Mouse (Mus musculus): ENCODE data around the gene Tarm1. TPM values are rescaled to one million over a fixed set of nuclear protein-coding genes. Genes with fewer than 3 reads are reported as not detected.

Gene Tarm1
- polyA plus RNA-seq, 1 experiment from 2014 or later: 0.81 TPM

- Histone ChIP-seq H3K9ac (no peak overlapping the region), H3K4me1 (no peaks in the 10 kb centered on the region; the same call in 1 of the 2 replicates), H3K4me2 (replicated peaks) (no peak overlapping the region), H3K36me3 (no peaks in the 10 kb centered on the region), H3K27me3 (no peaks in the 10 kb centered on the region), H3K27ac (replicated peaks) (no peak overlapping the region), H3K9me3 (replicated peaks) (no peaks in the 10 kb centered on the region), H3K4me3 (replicated peaks) (no peak overlapping the region)
- ATAC-seq (ENCODE audit: insufficient number of reproducible peaks, low FRiP score, low TSS enrichment, low read depth): no peak
- 83% methylated on average over 11 of the region's 11 CpGs for WGBS
Measured at GRCm38 (mm10) chr7:3439984-3440383, 62.4 kb downstream of the Tarm1 start.

GRCm38 (mm10) chr7:3437941-3438340, 64.5 kb downstream of the Tarm1 start:
- no peaks in the 10 kb centered on the region for H3K36me3 ChIP-seq
- no peak overlapping the region for H3K27ac ChIP-seq (replicated peaks)
- no peaks in the 10 kb centered on the region; the same call in 1 of the 2 replicates for H3K4me1 ChIP-seq
- H3K9me3 ChIP-seq (replicated peaks): no peaks in the 10 kb centered on the region
- no peak overlapping the region for H3K9ac ChIP-seq
- H3K4me3 ChIP-seq (replicated peaks): no peak overlapping the region
- ATAC-seq (ENCODE audit: insufficient number of reproducible peaks, low FRiP score, low TSS enrichment, low read depth): no peak
- no peaks in the 10 kb centered on the region for H3K27me3 ChIP-seq
- WGBS: 51% methylated on average over 5 of the region's 5 CpGs
- H3K4me2 ChIP-seq (replicated peaks): no peak overlapping the region

Other genes with a start within 250 kb of the Tarm1 start
- gene Myadm, start 213.5 kb downstream of the Tarm1 start, polyA plus RNA-seq (2015; fragmentation: Nextera tagmentation; extraction: Ambion mirVana): 105 and 107 TPM in 2 replicates
- gene Prkcg, start 213.4 kb downstream of the Tarm1 start, polyA plus RNA-seq (2015; fragmentation: Nextera tagmentation; extraction: Ambion mirVana): 0.13 and 0.28 TPM in 2 replicates
- 2.0 and 3.1 TPM in 2 replicates for gene Cacng7, start 169.7 kb downstream of the Tarm1 start, polyA plus RNA-seq (2015; fragmentation: Nextera tagmentation; extraction: Ambion mirVana)
- 2.2 and 3.0 TPM in 2 replicates for gene Cacng8, start 111.9 kb downstream of the Tarm1 start, polyA plus RNA-seq (2015; fragmentation: Nextera tagmentation; extraction: Ambion mirVana)
- gene Cacng6, start 78.4 kb downstream of the Tarm1 start, polyA plus RNA-seq (2015; fragmentation: Nextera tagmentation; extraction: Ambion mirVana): 5.1 and 7.3 TPM in 2 replicates
- gene Oscar, start 113.5 kb upstream of the Tarm1 start, polyA plus RNA-seq (2015; fragmentation: Nextera tagmentation; extraction: Ambion mirVana): 0.83 and 1.0 TPM in 2 replicates
- 483 and 493 TPM in 2 replicates for gene Ndufa3, start 114.7 kb upstream of the Tarm1 start, polyA plus RNA-seq (2015; fragmentation: Nextera tagmentation; extraction: Ambion mirVana)
- 27.1 and 28.3 TPM in 2 replicates for gene Tfpt, start 127.3 kb upstream of the Tarm1 start, polyA plus RNA-seq (2015; fragmentation: Nextera tagmentation; extraction: Ambion mirVana)
- 87.1 and 94.3 TPM in 2 replicates for gene Prpf31, start 127.4 kb upstream of the Tarm1 start, polyA plus RNA-seq (2015; fragmentation: Nextera tagmentation; extraction: Ambion mirVana)
- gene Cnot3, start 142.6 kb upstream of the Tarm1 start, polyA plus RNA-seq (2015; fragmentation: Nextera tagmentation; extraction: Ambion mirVana): 59.0 and 65.3 TPM in 2 replicates
- gene Leng1, start 163.2 kb upstream of the Tarm1 start, polyA plus RNA-seq (2015; fragmentation: Nextera tagmentation; extraction: Ambion mirVana): 20.1 and 22.3 TPM in 2 replicates
- gene Tmc4, start 174.9 kb upstream of the Tarm1 start, polyA plus RNA-seq (2015; fragmentation: Nextera tagmentation; extraction: Ambion mirVana): 9.5 and 14.3 TPM in 2 replicates
- gene Tsen34, start 190.2 kb upstream of the Tarm1 start, polyA plus RNA-seq (2015; fragmentation: Nextera tagmentation; extraction: Ambion mirVana): 275 and 298 TPM in 2 replicates
- gene Mboat7, start 190.9 kb upstream of the Tarm1 start, polyA plus RNA-seq (2015; fragmentation: Nextera tagmentation; extraction: Ambion mirVana): 53.8 and 62.4 TPM in 2 replicates
- gene Rps9, start 201.4 kb upstream of the Tarm1 start, polyA plus RNA-seq (2015; fragmentation: Nextera tagmentation; extraction: Ambion mirVana): 1,464 and 1,578 TPM in 2 replicates
- 1.4 and 1.6 TPM in 2 replicates for gene Pirb, start 217.8 kb upstream of the Tarm1 start, polyA plus RNA-seq (2015; fragmentation: Nextera tagmentation; extraction: Ambion mirVana)

All from embryonic facial prominence, embryonic 15.5 days (tissue).